Mouse (Mus musculus) C2C12 (cell line): ENCODE results near the gene Ddx50.

ENCODE experiments used
- CEBPB ChIP-seq: IDR thresholded peaks from one replicate; pipeline ENCODE4 v1.6.1; 2011; ENCODE audit warnings: low read depth, mild to moderate bottlenecking, control low read depth, moderate library complexity
- CTCF ChIP-seq: IDR thresholded peaks from one replicate; pipeline ENCODE4 v1.5.1; 2011; ENCODE audit not compliant: control insufficient read depth, insufficient read depth, insufficient read length
- MAX ChIP-seq: IDR thresholded peaks from one replicate; pipeline ENCODE4 v1.6.1; 2011; ENCODE audit warnings: mild to moderate bottlenecking, control low read depth
- MYOD1 ChIP-seq: IDR thresholded peaks from one replicate; pipeline ENCODE4 v1.6.1; 2011; ENCODE audit warnings: low read depth; ENCODE audit not compliant: control insufficient read depth, insufficient read length
- MYOG ChIP-seq: IDR thresholded peaks from one replicate; pipeline ENCODE4 v1.6.1; 2011; ENCODE audit not compliant: control insufficient read depth, insufficient read length; ENCODE audit errors: extremely low read depth
- USF1 ChIP-seq: IDR thresholded peaks from one replicate; pipeline ENCODE4 v1.6.1; 2011; ENCODE audit warnings: low read depth, mild to moderate bottlenecking, control low read depth, moderate library complexity

GRCm38 (mm10) chr10:62592496-62592895, 58.5 kb downstream of the Ddx50 start:
- no peak for TF ChIP-seq CEBPB
- TF ChIP-seq CTCF: no peak
- no peak for TF ChIP-seq USF1
- TF ChIP-seq MYOG: no peak
- no peak for TF ChIP-seq MYOD1
- TF ChIP-seq MAX: no peak
